Mouse (Mus musculus) lung, embryonic 16.5 days (tissue): ENCODE results near the gene Tenm4. TPM values are rescaled to one million over a fixed set of nuclear protein-coding genes. Genes with fewer than 3 reads are reported as not detected.

ENCODE experiments used
- ATAC-seq: fragments of 200-750 bp; cut with Nextera tagmentation; 2 replicates; pipeline ENCODE4 v1.8.0; 2017; ENCODE audit warnings: low read depth, mild to moderate bottlenecking, moderate library complexity
- H3K27ac ChIP-seq: fragments of 300-500 bp; sonication (generic); 2 replicates; pipeline ENCODE4 v1.5.1; 2014; ENCODE audit warnings: mild to moderate bottlenecking, control low read depth, low read length
- H3K27me3 ChIP-seq: fragments of 300-500 bp; sonication (generic); 2 replicates; pipeline ENCODE4 v1.6.1; 2014; ENCODE audit warnings: low read depth, low read length, mixed read lengths; ENCODE audit not compliant: control insufficient read depth, insufficient read depth
- H3K36me3 ChIP-seq: fragments of 300-500 bp; sonication (generic); 2 replicates; pipeline ENCODE4 v1.6.1; 2014; ENCODE audit warnings: low read length; ENCODE audit not compliant: control insufficient read depth, insufficient read depth
- H3K4me1 ChIP-seq: fragments of 300-500 bp; sonication (generic); replicated peaks from 2 replicates; pipeline ENCODE4 v1.6.1; 2014; ENCODE audit warnings: low read length, mixed read lengths; ENCODE audit not compliant: control insufficient read depth, insufficient read depth
- H3K4me2 ChIP-seq: fragments of 300-500 bp; sonication (generic); 2 replicates; pipeline ENCODE4 v1.6.1; 2014; ENCODE audit warnings: low read depth, low read length, control low read depth
- H3K4me3 ChIP-seq: fragments of 300-500 bp; sonication (generic); 2 replicates; pipeline ENCODE4 v1.5.1; 2014; ENCODE audit warnings: mild to moderate bottlenecking, low read length, control low read depth
- H3K9ac ChIP-seq: fragments of 300-500 bp; sonication (generic); 2 replicates; pipeline ENCODE4 v1.6.1; 2014; ENCODE audit warnings: low read length, control low read depth
- H3K9me3 ChIP-seq: fragments of 300-500 bp; sonication (generic); 2 replicates; pipeline ENCODE4 v1.6.1; 2016; ENCODE audit warnings: low read length; ENCODE audit not compliant: control insufficient read depth
- WGBS: fragments of 180-500 bp; shearing (Covaris S2); extraction: QIAGEN DNeasy Blood & Tissue Kit; methylation state at CpG from one replicate; pipeline ENCODE4 v1.1.7; 2014; 5-methylcytosine and 5-hydroxymethylcytosine counted together
- polyA plus RNA-seq: library from polyadenylated mRNA; unstranded; fragments of >200 nt; fragmentation: Nextera tagmentation; extraction: Ambion mirVana; gene quantifications from 2 replicates; pipeline ENCODE4 v1.2.1, GENCODE M21; 2015

The Tenm4 gene
- polyA plus RNA-seq, 1 experiment from 2014 or later, result 18.5 TPM

DNA sequence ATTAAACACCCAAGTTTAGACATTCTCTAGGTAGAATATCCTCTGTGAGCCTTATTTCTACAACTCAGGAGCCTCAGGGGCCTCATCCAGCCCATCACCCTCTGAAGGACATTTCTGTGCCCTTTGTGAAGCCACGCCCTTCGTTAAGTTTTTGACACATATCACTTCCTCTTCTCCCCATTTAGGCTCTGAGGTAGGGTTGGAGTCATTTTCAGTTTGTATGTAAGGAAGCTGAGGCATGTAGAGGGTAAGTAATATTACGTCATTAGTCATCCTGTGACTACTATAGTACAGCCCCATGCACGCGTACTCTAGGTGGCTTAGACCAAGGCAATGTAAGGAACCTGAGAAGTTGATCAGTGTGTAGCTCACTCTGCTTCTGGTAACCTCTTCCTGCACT, 124.9 kb downstream of the Tenm4 start:
- no peaks in the 10 kb centered on the region for H3K9me3 ChIP-seq
- no peaks in the 10 kb centered on the region for H3K4me1 ChIP-seq
- H3K27ac ChIP-seq, result no peak overlapping the region
- H3K27me3 ChIP-seq, result no peaks in the 10 kb centered on the region
- H3K9ac ChIP-seq, result no peak overlapping the region
- ATAC-seq, result no peak
- 96% methylated on average over 5 of the region's 5 CpGs for WGBS
- no peak overlapping the region for H3K4me2 ChIP-seq
- no peak overlapping the region for H3K4me3 ChIP-seq
- no peaks in the 10 kb centered on the region for H3K36me3 ChIP-seq

DNA sequence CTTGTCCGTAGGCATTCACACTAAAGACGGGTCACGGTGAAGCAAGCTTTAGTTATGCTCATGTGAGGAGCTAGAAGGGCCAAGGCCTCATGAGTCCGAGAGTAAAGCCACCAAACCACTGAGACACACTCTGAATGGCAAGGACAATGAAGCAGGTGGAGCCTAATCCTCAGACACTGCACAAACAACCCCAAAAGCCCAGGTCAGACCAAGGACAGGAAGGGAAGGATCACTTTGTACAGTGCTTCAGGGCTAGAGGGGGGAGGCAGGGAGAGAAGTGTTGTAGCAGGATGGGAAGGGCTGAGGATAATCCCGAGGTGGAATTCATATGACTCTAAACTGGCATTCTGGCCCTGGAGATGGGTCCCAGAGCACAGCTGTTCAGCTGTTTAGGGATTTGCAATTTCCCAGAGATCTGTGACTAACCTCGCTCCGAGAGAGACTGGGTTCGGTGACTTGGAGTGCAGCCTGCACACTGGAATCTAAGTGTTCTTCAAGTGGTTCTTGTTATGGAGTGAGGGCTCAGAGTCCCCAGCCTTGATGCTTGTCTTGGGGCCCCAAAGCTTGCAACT, 129.9 kb downstream of the Tenm4 start:
- 68% methylated on average over 8 of the region's 8 CpGs for whole genome bisulfite sequencing
- Histone ChIP-seq H3K4me1 (peaks cover 4% of the 10 kb centered on the region), H3K27ac (no peak overlapping the region), H3K9ac (no peak overlapping the region), H3K36me3 (no peaks in the 10 kb centered on the region), H3K9me3 (no peaks in the 10 kb centered on the region), H3K27me3 (no peaks in the 10 kb centered on the region), H3K4me3 (no peak overlapping the region), H3K4me2 (no peak overlapping the region)
- ATAC-seq, result 0 out of 2 replicates have a peak, but pooled peaks have one; percentile 51

DNA sequence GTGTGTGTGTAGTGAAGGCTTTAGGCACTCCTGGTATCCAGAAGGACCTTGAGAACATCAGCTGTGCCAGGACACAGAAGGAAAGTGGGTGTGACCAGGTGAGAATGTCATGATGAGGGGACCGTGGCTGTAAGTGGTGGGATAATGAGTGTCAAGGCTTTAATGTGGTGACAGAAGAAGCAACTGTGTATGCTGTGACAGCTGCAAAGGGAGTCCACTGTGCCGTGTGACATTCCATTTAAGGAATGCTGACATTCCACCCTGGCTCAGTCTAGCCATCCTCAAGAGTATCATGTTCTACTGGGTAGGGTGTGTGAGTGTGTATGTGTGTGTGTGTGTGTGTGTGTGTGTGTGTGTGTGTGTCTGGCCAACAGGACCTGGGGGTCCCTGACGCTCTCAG, 130.8 kb downstream of the Tenm4 start:
- Histone ChIP-seq H3K4me1 (peaks cover 4% of the 10 kb centered on the region), H3K27ac (no peak overlapping the region), H3K9me3 (no peaks in the 10 kb centered on the region), H3K36me3 (no peaks in the 10 kb centered on the region), H3K9ac (no peak overlapping the region), H3K27me3 (no peaks in the 10 kb centered on the region), H3K4me2 (no peak overlapping the region), H3K4me3 (no peak overlapping the region)
- 0 out of 2 replicates have a peak, but pooled peaks have one; percentile 44 for ATAC-seq
- 26% methylated on average over 3 of the region's 3 CpGs for WGBS

DNA sequence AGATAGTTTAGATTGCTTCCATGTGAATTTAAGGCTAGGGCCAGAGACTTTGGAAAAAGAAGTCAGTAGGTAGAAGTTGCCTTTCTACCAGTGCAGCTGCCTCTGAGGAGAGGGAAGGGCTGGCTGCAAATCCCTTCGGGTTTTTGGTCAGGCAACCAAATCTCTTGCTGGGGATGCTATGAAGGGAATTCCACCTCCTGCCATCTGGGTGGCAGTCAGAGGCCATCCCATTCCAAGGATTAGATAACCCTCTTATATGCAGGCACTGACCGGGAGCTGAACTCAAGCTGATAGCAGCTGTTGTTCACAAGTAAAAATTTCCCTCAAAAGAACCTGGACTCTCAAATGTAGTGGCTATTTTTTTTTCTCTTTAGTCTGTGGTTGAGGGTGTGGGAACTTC, 132.9 kb downstream of the Tenm4 start:
- H3K36me3 ChIP-seq, result no peaks in the 10 kb centered on the region
- H3K27ac ChIP-seq, result no peak overlapping the region
- peaks cover 4% of the 10 kb centered on the region for H3K4me1 ChIP-seq
- no peak overlapping the region for H3K9ac ChIP-seq
- H3K9me3 ChIP-seq, result no peaks in the 10 kb centered on the region
- no peak overlapping the region for H3K4me2 ChIP-seq
- 21% methylated on average over 2 of the region's 2 CpGs for WGBS
- ATAC-seq, result no peak
- no peaks in the 10 kb centered on the region for H3K27me3 ChIP-seq
- H3K4me3 ChIP-seq, result no peak overlapping the region

DNA sequence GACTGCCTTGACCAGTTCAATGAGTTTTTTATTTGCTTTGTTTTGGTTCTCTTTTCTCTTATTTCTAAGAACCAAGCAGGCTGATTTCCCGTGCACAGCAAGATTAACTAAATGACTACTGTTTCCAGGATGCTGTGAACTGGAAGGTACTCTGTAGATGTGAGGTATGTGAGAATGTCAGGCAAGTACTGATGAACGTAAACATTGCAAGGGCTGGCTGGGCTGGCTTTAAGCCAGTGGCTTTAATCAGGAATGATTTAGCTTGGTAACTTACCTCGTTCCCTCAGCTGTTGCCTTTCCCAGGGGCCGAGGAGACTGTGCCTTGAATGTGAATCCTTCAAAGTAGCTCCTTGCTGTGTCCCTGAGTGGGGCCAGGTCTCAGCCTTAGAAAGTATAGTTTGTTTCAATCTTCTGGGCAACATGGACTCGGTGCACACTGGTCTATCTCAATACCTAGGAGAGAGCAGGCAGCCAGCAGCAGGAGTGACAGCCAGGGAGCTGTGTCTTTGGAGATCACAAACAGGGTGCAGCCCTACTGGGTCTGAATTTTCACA, 134.4 kb downstream of the Tenm4 start:
- Histone ChIP-seq H3K9me3 (no peaks in the 10 kb centered on the region), H3K9ac (no peak overlapping the region), H3K4me1 (peaks cover 4% of the 10 kb centered on the region), H3K27ac (no peak overlapping the region), H3K27me3 (no peaks in the 10 kb centered on the region), H3K4me3 (no peak overlapping the region), H3K36me3 (no peaks in the 10 kb centered on the region), H3K4me2 (no peak overlapping the region)
- WGBS, result 34% methylated on average over 5 of the region's 5 CpGs
- ATAC-seq, result no peak

DNA sequence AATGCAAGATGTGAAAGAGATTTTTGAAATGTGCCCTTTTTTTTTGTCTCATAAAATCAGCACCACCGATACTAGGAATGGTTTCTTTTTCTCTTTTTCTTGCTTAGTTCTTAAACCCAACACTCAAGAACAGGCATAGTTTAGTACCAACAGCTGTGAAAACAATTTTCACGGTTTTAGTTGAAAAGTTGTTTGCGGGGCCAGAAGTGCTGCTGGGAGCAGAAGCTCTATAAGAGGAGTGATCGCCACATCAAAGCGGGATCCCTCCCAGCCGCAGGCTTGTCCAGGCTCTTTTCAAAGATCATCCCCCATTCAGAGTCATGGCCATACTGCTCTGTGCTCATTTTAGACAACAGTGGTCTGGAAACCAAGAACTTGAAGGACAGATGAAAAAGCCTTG, 137.1 kb downstream of the Tenm4 start:
- no peak overlapping the region for H3K4me2 ChIP-seq
- no peak for ATAC-seq
- no peaks in the 10 kb centered on the region for H3K36me3 ChIP-seq
- no peak overlapping the region for H3K27ac ChIP-seq
- no peak overlapping the region for H3K4me3 ChIP-seq
- H3K4me1 ChIP-seq, result no peaks in the 10 kb centered on the region; the same call in 1 of the 2 replicates
- no peaks in the 10 kb centered on the region for H3K27me3 ChIP-seq
- no peak overlapping the region for H3K9ac ChIP-seq
- no peaks in the 10 kb centered on the region for H3K9me3 ChIP-seq
- 43% methylated on average over 6 of the region's 6 CpGs for WGBS

DNA sequence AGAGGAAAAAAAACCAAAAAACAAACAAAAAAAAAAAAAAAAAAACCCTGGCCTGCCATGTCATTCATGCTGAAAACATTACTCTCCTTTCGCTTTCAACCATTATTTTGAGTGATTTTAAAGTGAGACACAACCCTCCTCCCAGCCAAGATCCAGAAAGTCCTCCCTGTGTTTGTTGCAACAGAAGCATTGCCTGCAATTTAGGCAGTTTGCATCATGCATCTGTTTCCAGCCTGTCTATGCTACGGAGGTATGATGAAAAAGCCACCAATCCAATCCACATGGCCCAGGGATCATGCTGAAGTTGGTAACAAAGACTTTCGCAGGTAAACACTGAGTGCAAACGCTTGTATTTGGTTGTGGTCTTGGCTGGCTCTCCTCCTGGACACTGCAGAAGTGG, 158.3 kb downstream of the Tenm4 start:
- H3K9me3 ChIP-seq, result no peaks in the 10 kb centered on the region
- no peaks in the 10 kb centered on the region for H3K36me3 ChIP-seq
- H3K4me1 ChIP-seq, result no peaks in the 10 kb centered on the region
- no peak overlapping the region for H3K9ac ChIP-seq
- ATAC-seq, result no peak
- H3K27ac ChIP-seq, result no peak overlapping the region
- H3K27me3 ChIP-seq, result no peaks in the 10 kb centered on the region
- no peak overlapping the region for H3K4me2 ChIP-seq
- 68% methylated on average over 4 of the region's 4 CpGs for WGBS
- H3K4me3 ChIP-seq, result no peak overlapping the region

DNA sequence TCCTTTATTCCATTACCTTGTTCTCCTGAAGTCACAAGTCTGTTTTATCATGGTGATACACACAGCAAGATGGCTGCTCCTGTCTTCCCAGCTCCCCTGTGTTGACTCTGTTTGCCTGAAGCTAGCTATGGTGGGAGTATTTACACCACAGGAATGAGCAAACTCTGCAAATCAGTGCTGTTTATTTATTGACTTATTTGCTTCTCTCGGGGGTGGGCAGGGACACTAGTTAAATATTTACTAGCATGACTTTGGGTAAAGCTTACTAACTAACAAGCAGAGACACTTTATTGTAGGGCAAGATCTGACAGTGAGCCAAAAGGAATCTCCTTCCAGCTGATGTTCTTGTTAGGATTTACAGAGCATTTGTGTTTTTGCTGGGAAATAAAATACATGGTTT, 160.1 kb downstream of the Tenm4 start:
- Histone ChIP-seq H3K4me3 (no peak overlapping the region), H3K9ac (no peak overlapping the region), H3K4me2 (no peak overlapping the region), H3K36me3 (no peaks in the 10 kb centered on the region), H3K9me3 (no peaks in the 10 kb centered on the region), H3K27ac (no peak overlapping the region), H3K4me1 (no peaks in the 10 kb centered on the region), H3K27me3 (no peaks in the 10 kb centered on the region)
- 48% methylated on average over 1 of the region's 1 CpGs for WGBS
- ATAC-seq, result no peak

DNA sequence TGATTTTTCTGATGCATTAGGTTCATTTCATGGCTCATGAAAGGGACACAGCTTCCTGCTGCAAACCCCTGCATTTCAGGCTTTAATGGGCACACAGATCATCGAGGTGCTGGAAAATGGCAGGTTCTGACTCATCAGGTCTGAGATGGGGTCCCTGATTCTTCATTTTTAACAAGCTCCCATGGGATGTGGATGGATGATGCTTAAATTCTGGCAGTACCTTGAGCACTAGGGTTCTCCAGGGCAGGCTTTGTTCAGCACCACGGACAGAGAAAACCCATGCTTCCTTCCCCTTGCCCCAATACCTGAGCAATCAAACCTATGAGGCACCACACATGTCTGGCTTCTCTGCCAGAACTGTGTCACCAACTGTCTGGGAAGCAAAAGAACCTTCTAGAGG, 163.3 kb downstream of the Tenm4 start:
- Histone ChIP-seq H3K27ac (no peak overlapping the region), H3K4me1 (no peaks in the 10 kb centered on the region), H3K4me3 (no peak overlapping the region), H3K9me3 (no peaks in the 10 kb centered on the region), H3K27me3 (no peaks in the 10 kb centered on the region), H3K36me3 (no peaks in the 10 kb centered on the region), H3K9ac (no peak overlapping the region), H3K4me2 (no peak overlapping the region)
- ATAC-seq, result no peak
- WGBS, result 25% methylated on average over 2 of the region's 2 CpGs

DNA sequence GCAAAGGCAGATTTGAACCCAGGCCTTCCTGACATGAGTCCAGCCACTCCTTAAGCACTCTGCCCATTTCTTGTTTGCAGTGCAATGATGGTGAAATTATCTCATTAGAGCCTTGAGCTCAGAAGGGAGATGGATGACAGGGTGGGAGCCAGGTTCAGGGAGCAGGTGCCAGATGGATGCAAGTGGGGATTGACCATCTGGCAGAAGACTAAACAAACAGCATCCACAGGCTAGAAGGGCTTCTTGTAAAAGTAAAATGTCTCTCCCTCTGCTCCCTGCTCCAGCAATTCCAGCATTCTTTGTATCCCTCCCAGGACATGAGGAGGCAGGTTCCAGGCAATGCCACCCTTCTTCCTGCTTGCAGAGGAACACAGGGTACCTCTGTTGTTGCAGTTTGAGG, 165.3 kb downstream of the Tenm4 start:
- Histone ChIP-seq H3K4me2 (no peak overlapping the region), H3K36me3 (no peaks in the 10 kb centered on the region), H3K9me3 (no peaks in the 10 kb centered on the region), H3K27ac (no peak overlapping the region), H3K27me3 (no peaks in the 10 kb centered on the region), H3K4me3 (no peak overlapping the region), H3K4me1 (no peaks in the 10 kb centered on the region), H3K9ac (no peak overlapping the region)
- no peak for ATAC-seq
